Mouse (Mus musculus) lung, embryonic 14.5 days (tissue): ENCODE data around the gene Zfp710. TPM values are rescaled to one million over a fixed set of nuclear protein-coding genes. Genes with fewer than 3 reads are reported as not detected.

Experiments used
- ATAC-seq: fragments of 200-750 bp; cut with Nextera tagmentation; 2 replicates; pipeline ENCODE4 v1.8.0; 2017; ENCODE audit warnings: mild to moderate bottlenecking, moderate TSS enrichment, moderate library complexity; ENCODE audit not compliant: insufficient read depth
- DNase-seq: peaks from one replicate; pipeline ENCODE4 v3.0.0-alpha.2; 2015
- H3K27ac ChIP-seq: fragments of 300-500 bp; sonication (generic); 2 replicates; pipeline ENCODE4 v1.5.1; 2014; ENCODE audit warnings: low read depth, mild to moderate bottlenecking, moderate library complexity
- H3K27me3 ChIP-seq: fragments of 300-500 bp; sonication (generic); 2 replicates; pipeline ENCODE4 v1.6.1; 2014; ENCODE audit warnings: low read length, control low read depth; ENCODE audit not compliant: insufficient read depth
- H3K36me3 ChIP-seq: fragments of 300-500 bp; sonication (generic); 2 replicates; pipeline ENCODE4 v1.6.1; 2014; ENCODE audit warnings: control low read depth; ENCODE audit not compliant: insufficient read depth
- H3K4me1 ChIP-seq: fragments of 300-500 bp; sonication (generic); 2 replicates; pipeline ENCODE4 v1.6.1; 2014; ENCODE audit warnings: antibody characterized with exemption, control low read depth; ENCODE audit not compliant: insufficient read depth
- H3K4me2 ChIP-seq: fragments of 300-500 bp; sonication (generic); 2 replicates; pipeline ENCODE4 v1.6.1; 2014; ENCODE audit warnings: mild to moderate bottlenecking
- H3K4me3 ChIP-seq: fragments of 300-500 bp; sonication (generic); 2 replicates; pipeline ENCODE4 v1.5.1; 2014; ENCODE audit warnings: low read depth, low read length
- H3K9ac ChIP-seq: fragments of 300-500 bp; sonication (generic); 2 replicates; pipeline ENCODE4 v1.6.1; 2014
- H3K9me3 ChIP-seq: fragments of 300-500 bp; sonication (generic); 2 replicates; pipeline ENCODE4 v1.6.1; 2016; ENCODE audit warnings: low read depth, low read length, control low read depth
- CTCF ChIP-seq: IDR thresholded peaks from 2 replicates; pipeline ENCODE4 v1.5.1; 2016; ENCODE audit warnings: antibody characterized with exemption, low read depth
- WGBS: fragments of 180-500 bp; shearing (Covaris S2); extraction: QIAGEN DNeasy Blood & Tissue Kit; methylation state at CpG from one replicate; pipeline ENCODE4 v1.1.7; 2014; 5-methylcytosine and 5-hydroxymethylcytosine counted together
- polyA plus RNA-seq: library from polyadenylated mRNA; unstranded; fragments of >200 nt; fragmentation: Nextera tagmentation; extraction: Ambion mirVana; gene quantifications from 2 replicates; pipeline ENCODE4 v1.2.1, GENCODE M21; 2014

Zfp710 gene
- polyA plus RNA-seq, 1 experiment from 2014 or later = 17.7 TPM

DNA sequence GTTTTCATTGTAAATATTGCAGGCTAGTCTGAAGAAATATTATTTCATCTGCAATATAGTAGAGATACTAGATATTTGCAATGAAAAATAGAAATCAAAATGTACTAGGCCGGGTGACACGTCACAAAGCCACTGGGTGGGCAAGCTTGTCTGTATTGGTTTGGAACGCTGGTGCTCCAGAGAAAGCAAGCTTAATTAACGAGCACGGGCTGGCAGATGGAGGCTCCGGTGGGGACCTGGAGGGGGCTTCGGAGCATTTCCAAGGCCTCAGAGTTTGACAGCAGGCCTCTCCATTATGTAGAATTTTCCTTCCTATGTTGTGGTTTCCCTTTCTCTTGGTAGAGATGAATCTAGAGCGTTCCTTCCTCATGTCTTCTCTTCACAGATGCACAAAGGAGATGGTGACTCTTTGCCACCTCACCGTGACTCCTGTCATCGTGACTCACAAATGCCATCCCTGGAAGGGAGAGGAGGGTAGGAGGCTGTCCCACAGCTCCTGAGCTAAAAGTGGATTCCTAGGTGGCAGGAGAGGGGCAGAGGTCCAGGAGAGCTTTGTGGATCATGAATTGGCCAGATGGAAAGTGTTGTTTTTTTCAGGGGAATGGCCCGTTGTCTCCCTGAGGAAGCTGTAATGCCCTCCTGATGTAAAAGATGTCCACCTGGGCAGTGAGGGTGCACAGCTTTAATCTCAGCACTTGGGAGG lies 22.1 kb upstream of the Zfp710 start:
- no peaks in the 10 kb centered on the region for H3K27me3 ChIP-seq
- H3K27ac ChIP-seq = no peak overlapping the region
- H3K36me3 ChIP-seq = no peaks in the 10 kb centered on the region
- H3K4me2 ChIP-seq = no peak overlapping the region
- 79% methylated on average over 11 of the region's 11 CpGs for WGBS
- no peak overlapping the region for H3K4me3 ChIP-seq
- no peak for TF ChIP-seq CTCF
- ATAC-seq = no peak
- no peaks in the 10 kb centered on the region for H3K9me3 ChIP-seq
- no peaks in the 10 kb centered on the region for H3K4me1 ChIP-seq
- no peak for DNase-seq
- no peak overlapping the region for H3K9ac ChIP-seq

DNA sequence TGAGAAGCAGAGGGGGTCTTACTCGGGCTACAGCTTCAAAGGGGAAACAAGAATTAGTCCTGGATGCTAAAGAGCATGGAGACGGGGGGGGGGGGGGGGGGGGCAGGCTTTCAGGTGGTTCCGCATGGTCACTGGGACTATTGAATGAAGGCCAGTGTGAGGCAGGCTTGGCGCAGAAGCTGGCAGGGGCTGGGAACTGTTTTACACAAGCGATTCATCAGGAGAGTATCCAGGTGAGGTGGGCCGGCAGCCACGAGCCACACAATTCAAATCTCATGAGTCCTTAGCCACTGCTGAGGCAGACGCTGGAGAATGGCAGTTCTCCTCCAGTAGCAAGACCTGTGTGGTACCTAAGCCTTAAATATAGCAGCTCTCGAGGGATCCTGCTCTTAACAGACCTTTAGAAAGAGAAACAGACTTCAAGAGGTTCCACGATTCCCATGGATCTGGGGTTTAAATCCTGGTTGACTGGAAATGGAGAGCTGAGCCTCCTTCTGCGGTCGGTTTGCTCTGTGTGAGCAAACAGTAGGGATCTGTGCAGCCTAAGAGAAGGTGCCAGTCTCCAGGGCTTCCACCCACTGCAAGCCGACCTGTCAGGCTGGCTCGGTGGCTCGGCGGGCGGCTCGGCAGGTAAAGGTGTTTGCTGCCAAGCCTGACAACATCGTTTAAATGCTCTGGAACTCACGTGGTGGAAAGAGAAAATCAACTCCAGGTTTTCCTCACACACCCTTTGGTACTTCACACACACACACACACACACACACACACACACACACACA lies 19.6 kb upstream of the Zfp710 start:
- Histone ChIP-seq H3K27me3 (no peaks in the 10 kb centered on the region), H3K36me3 (no peaks in the 10 kb centered on the region), H3K9ac (no peak overlapping the region), H3K9me3 (no peaks in the 10 kb centered on the region), H3K27ac (no peak overlapping the region), H3K4me2 (peak overlapping the region; percentile 14), H3K4me3 (no peak overlapping the region), H3K4me1 (no peaks in the 10 kb centered on the region)
- no peak for TF ChIP-seq CTCF
- ATAC-seq (no peak), DNase-seq (peak; percentile 39)
- 40% methylated on average over 19 of the region's 20 CpGs for WGBS

- H3K9me3 ChIP-seq = no peaks in the 10 kb centered on the region
- DNase-seq (no peak), ATAC-seq (no peak)
- H3K27me3 ChIP-seq = no peaks in the 10 kb centered on the region
- TF ChIP-seq CTCF = no peak
- no peak overlapping the region for H3K4me2 ChIP-seq
- H3K4me1 ChIP-seq = no peaks in the 10 kb centered on the region
- no peak overlapping the region for H3K9ac ChIP-seq
- H3K27ac ChIP-seq = no peak overlapping the region
- WGBS = 51% methylated on average over 5 of the region's 5 CpGs
- H3K36me3 ChIP-seq = no peaks in the 10 kb centered on the region
- no peak overlapping the region for H3K4me3 ChIP-seq
Measured at GRCm38 (mm10) chr7:80010680-80011079, 13.9 kb upstream of the Zfp710 start.

DNA sequence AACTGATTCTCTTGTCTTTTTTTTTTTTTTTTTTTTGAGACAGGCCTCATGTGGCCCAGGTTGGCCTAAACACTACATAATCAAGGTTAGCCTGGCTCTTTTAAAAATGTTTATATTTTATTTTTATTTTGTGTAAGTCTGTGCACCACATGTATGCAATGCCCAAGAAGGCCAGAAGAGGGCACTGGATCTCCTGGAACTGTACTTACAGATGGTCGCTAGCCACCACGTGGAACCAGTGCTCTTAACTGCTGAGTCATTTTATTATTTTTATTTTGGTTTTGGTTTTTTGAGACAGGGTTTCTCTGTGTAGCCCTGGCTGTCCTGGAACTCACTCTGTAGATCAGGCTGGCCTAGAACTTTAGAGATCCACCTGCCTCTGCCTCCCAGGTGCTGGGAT lies 13.1 kb upstream of the Zfp710 start:
- no peak for ATAC-seq
- TF ChIP-seq CTCF = peak; percentile 57
- H3K4me3 ChIP-seq = no peak overlapping the region
- no peaks in the 10 kb centered on the region for H3K27me3 ChIP-seq
- H3K27ac ChIP-seq = no peak overlapping the region
- no peak overlapping the region for H3K9ac ChIP-seq
- peak; percentile 72 for DNase-seq
- no peaks in the 10 kb centered on the region for H3K4me1 ChIP-seq
- WGBS = 56% methylated on average over 2 of the region's 2 CpGs
- H3K4me2 ChIP-seq = no peak overlapping the region
- no peaks in the 10 kb centered on the region for H3K9me3 ChIP-seq
- H3K36me3 ChIP-seq = no peaks in the 10 kb centered on the region

DNA sequence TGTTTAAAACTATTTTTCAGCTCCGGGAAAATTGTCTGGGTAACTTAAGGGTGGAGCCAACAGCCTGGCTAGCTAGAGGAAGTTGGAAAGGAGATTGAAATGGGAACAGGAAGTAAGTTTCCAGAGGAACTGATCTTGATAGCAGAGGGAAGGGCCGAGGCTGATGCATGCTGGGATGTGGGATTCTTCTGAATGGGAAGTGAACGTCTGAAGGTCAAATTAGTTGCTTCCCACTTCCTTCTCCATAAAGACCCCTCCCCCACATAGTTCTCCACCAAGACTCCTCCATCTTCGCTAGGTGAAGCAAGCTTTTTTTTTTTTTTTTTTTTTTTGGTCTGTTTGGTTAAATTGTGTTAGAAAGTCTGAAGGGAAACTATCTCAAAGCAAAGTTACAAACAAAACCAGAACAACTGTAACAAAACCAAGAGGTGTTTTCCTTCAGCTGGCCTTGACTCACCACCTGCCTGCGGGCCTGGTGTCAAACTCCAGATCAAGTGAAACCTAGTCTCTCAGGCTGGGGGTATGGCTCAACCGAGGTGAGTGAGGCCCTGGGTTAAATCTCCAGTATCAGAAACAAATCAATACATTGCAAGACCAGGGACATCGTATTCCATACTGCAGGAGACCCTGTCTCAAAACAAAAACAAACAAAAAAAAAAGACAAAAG lies 10.6 kb upstream of the Zfp710 start:
- Histone ChIP-seq H3K9ac (no peak overlapping the region), H3K4me2 (no peak overlapping the region), H3K4me1 (no peaks in the 10 kb centered on the region), H3K27ac (peak overlapping the region; percentile 9; the same call in 1 of the 2 replicates), H3K27me3 (no peaks in the 10 kb centered on the region), H3K36me3 (no peaks in the 10 kb centered on the region), H3K9me3 (no peaks in the 10 kb centered on the region), H3K4me3 (no peak overlapping the region)
- WGBS = 50% methylated on average over 7 of the region's 7 CpGs
- ATAC-seq (no peak), DNase-seq (peak; percentile 63)
- TF ChIP-seq CTCF = no peak

- no peaks in the 10 kb centered on the region for H3K4me1 ChIP-seq
- H3K27ac ChIP-seq = no peak overlapping the region
- H3K36me3 ChIP-seq = no peaks in the 10 kb centered on the region
- no peak for ATAC-seq
- no peaks in the 10 kb centered on the region for H3K27me3 ChIP-seq
- no peak overlapping the region for H3K4me2 ChIP-seq
- H3K4me3 ChIP-seq = no peak overlapping the region
- no peaks in the 10 kb centered on the region for H3K9me3 ChIP-seq
- no peak for DNase-seq
- no peak for TF ChIP-seq CTCF
- H3K9ac ChIP-seq = no peak overlapping the region
- WGBS = 85% methylated on average over 21 of the region's 21 CpGs
Measured at GRCm38 (mm10) chr7:80014826-80015755, 9.5 kb upstream of the Zfp710 start.
